Mouse (Mus musculus): ENCODE data around the gene Olfr495. TPM values are rescaled to one million over a fixed set of nuclear protein-coding genes. Genes with fewer than 3 reads are reported as not detected.

The Olfr495 gene
- polyA plus RNA-seq (2012; ENCODE audit: insufficient read depth, low replicate concordance), result not detected in 2 replicates

DNA sequence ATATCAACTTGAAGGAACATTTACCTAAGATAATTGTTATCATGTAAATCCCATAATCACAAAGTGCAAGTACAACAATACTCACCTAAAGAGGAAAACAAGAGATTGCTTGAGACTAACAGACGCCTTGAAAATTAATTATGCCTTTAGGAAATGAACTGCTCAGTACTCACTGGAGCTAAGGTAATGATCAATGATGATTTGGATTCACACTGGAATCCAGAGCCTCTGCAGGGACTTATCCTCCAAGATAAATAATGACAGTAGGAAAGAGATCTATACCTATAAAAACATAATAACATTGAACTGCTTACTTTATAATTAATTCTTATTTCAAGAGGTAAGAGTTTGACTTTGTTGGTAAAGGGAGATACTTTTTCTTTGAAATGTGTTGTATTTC is at the start of gene Olfr495:
TSS of gene Olfr495 (plus strand) at position 301 of the 400 bp plus-strand sequence.
- no peaks in the 10 kb centered on the region for H3K9me3 ChIP-seq
- TF ChIP-seq GATA1 (IDR thresholded peaks at IDR 0.05; ENCODE audit: borderline replicate concordance, low read length) (no peak), FLI1 (IDR thresholded peaks at IDR 0.05; ENCODE audit: low read length) (no peak)
- no peak within 1 kb of the TSS for H3K4me3 ChIP-seq (replicated peaks)
- H3K27me3 ChIP-seq (replicated peaks), result no peaks in the 10 kb centered on the region
- H3K4me1 ChIP-seq, result no peaks in the 10 kb centered on the region
- H3K36me3 ChIP-seq (replicated peaks; ENCODE audit: low read length), result no peaks in the 10 kb centered on the region

GRCm38 (mm10) chr7:108346879-108347278 is 46.1 kb upstream of the Olfr495 start, which contains the start of gene Olfr493:
Gene Olfr493, minus strand, starts transcription at chr7:108346979.
- Histone ChIP-seq H3K4me3 (replicated peaks) (no peak within 1 kb of the TSS), H3K9me3 (no peaks in the 10 kb centered on the region), H3K4me1 (no peaks in the 10 kb centered on the region), H3K27me3 (replicated peaks) (no peaks in the 10 kb centered on the region), H3K36me3 (replicated peaks; ENCODE audit: low read length) (no peaks in the 10 kb centered on the region)
- TF ChIP-seq GATA1 (IDR thresholded peaks at IDR 0.05; ENCODE audit: borderline replicate concordance, low read length) (no peak), FLI1 (IDR thresholded peaks at IDR 0.05; ENCODE audit: low read length) (no peak)

GRCm38 (mm10) chr7:108365035-108365434 is 27.9 kb upstream of the Olfr495 start, which contains the start of gene Olfr494:
Gene Olfr494, plus strand, starts transcription at chr7:108365335.
- TF ChIP-seq FLI1 (IDR thresholded peaks at IDR 0.05; ENCODE audit: low read length) (no peak), GATA1 (IDR thresholded peaks at IDR 0.05; ENCODE audit: borderline replicate concordance, low read length) (no peak)
- no peaks in the 10 kb centered on the region for H3K4me1 ChIP-seq
- peaks cover 4% of the 10 kb centered on the region; the same call in 1 of the 2 replicates for H3K9me3 ChIP-seq

DNA sequence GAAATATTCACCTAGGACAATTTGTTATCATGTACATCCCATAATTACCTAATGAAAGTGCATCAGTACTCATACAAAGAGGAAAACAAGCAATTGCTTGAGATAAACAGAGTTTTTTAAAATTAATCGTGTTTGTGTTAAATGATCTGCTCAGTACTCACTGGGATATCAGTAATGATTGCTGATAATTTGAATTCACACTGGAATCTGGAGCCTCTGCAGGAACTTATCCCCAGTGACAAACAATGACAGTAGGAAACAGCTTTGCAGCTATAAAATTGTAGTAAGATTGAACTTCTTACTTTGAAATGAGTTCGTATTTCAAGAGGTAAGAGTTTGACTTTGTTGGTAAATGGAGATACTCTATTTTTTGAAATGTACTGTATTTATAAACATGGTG is 27.2 kb downstream of the Olfr495 start, which contains the start of gene Olfr497:
TSS of gene Olfr497 (plus strand) at position 301 of the 400 bp plus-strand sequence.
- no peak for TF ChIP-seq FLI1 (IDR thresholded peaks at IDR 0.05; ENCODE audit: low read length)
- TF ChIP-seq GATA1 (IDR thresholded peaks at IDR 0.05; ENCODE audit: borderline replicate concordance, low read length), result no peak
- H3K27me3 ChIP-seq (replicated peaks), result no peaks in the 10 kb centered on the region
- H3K9me3 ChIP-seq, result 0 out of 2 replicates have a peak, but pooled peaks cover 4% of the 10 kb centered on the region
- H3K36me3 ChIP-seq (replicated peaks; ENCODE audit: low read length), result no peaks in the 10 kb centered on the region
- no peaks in the 10 kb centered on the region for H3K4me1 ChIP-seq
- H3K4me3 ChIP-seq (replicated peaks), result no peak within 1 kb of the TSS

More at GRCm38 (mm10) chr7:108365035-108365434, 27.9 kb upstream of the Olfr495 start, which contains the start of gene Olfr494:
- H3K27me3 ChIP-seq (replicated peaks), result no peaks in the 10 kb centered on the region
- H3K4me3 ChIP-seq (replicated peaks), result no peak within 1 kb of the TSS
- H3K36me3 ChIP-seq (replicated peaks; ENCODE audit: low read length), result no peaks in the 10 kb centered on the region

Other genes with a start within 250 kb of the Olfr495 start
- not detected in 2 replicates for gene Olfr485, start 233.3 kb upstream of the Olfr495 start, polyA plus RNA-seq (2012; ENCODE audit: insufficient read depth, low replicate concordance)
- not detected in 2 replicates for gene Olfr486, start 220.4 kb upstream of the Olfr495 start, polyA plus RNA-seq (2012; ENCODE audit: insufficient read depth, low replicate concordance)
- gene Olfr487, start 178.5 kb upstream of the Olfr495 start, polyA plus RNA-seq (2012; ENCODE audit: insufficient read depth, low replicate concordance), result not detected in 2 replicates
- not detected in 2 replicates for gene Olfr488, start 134.8 kb upstream of the Olfr495 start, polyA plus RNA-seq (2012; ENCODE audit: insufficient read depth, low replicate concordance)
- gene Olfr490, start 104.2 kb upstream of the Olfr495 start, polyA plus RNA-seq (2012; ENCODE audit: insufficient read depth, low replicate concordance), result not detected in 2 replicates
- gene Olfr491, start 79.7 kb upstream of the Olfr495 start, polyA plus RNA-seq (2012; ENCODE audit: insufficient read depth, low replicate concordance), result not detected in 2 replicates
- not detected in 2 replicates for gene Olfr492, start 69.5 kb upstream of the Olfr495 start, polyA plus RNA-seq (2012; ENCODE audit: insufficient read depth, low replicate concordance)
- not detected in 2 replicates for gene Olfr493, start 46.2 kb upstream of the Olfr495 start, polyA plus RNA-seq (2012; ENCODE audit: insufficient read depth, low replicate concordance)
- not detected in 2 replicates for gene Olfr494, start 27.8 kb upstream of the Olfr495 start, polyA plus RNA-seq (2012; ENCODE audit: insufficient read depth, low replicate concordance)
- not detected in 2 replicates for gene Olfr497, start 27.3 kb downstream of the Olfr495 start, polyA plus RNA-seq (2012; ENCODE audit: insufficient read depth, low replicate concordance)
- gene Olfr498, start 72.2 kb downstream of the Olfr495 start, polyA plus RNA-seq (2012; ENCODE audit: insufficient read depth, low replicate concordance), result not detected in 2 replicates
- gene Olfr502, start 131.9 kb downstream of the Olfr495 start, polyA plus RNA-seq (2012; ENCODE audit: insufficient read depth, low replicate concordance), result not detected in 2 replicates
- not detected in 2 replicates for gene Olfr503, start 151.4 kb downstream of the Olfr495 start, polyA plus RNA-seq (2012; ENCODE audit: insufficient read depth, low replicate concordance)
- not detected in 2 replicates for gene Olfr504, start 172.6 kb downstream of the Olfr495 start, polyA plus RNA-seq (2012; ENCODE audit: insufficient read depth, low replicate concordance)
- not detected in 2 replicates for gene Olfr506, start 217.6 kb downstream of the Olfr495 start, polyA plus RNA-seq (2012; ENCODE audit: insufficient read depth, low replicate concordance)
- not detected in 2 replicates for gene Olfr507, start 228.6 kb downstream of the Olfr495 start, polyA plus RNA-seq (2012; ENCODE audit: insufficient read depth, low replicate concordance)
- 0.06 TPM in 1 of 2 replicates, not detected in the other for gene Olfr508, start 236.8 kb downstream of the Olfr495 start, polyA plus RNA-seq (2012; ENCODE audit: insufficient read depth, low replicate concordance)

All from megakaryocyte, embryonic 14.5 days (primary cell).